Mouse (Mus musculus) heart, embryonic 15.5 days (tissue): ENCODE measurements around the gene Slc1a2. TPM values are rescaled to one million over a fixed set of nuclear protein-coding genes. Genes with fewer than 3 reads are reported as not detected.

Experiments
- ATAC-seq: fragments of 200-750 bp; cut with Nextera tagmentation; replicated peaks from 2 replicates; pipeline ENCODE4 v1.8.0; 2017; ENCODE audit warnings: low read depth, moderate TSS enrichment; ENCODE audit not compliant: insufficient number of reproducible peaks, insufficient read depth, low FRiP score
- H3K27ac ChIP-seq: fragments of 300-500 bp; sonication (generic); 2 replicates; pipeline ENCODE4 v1.5.1; 2015; ENCODE audit warnings: mild to moderate bottlenecking, inconsistent platforms
- H3K27me3 ChIP-seq: fragments of 300-500 bp; sonication (generic); 2 replicates; pipeline ENCODE4 v1.6.1; 2015; ENCODE audit warnings: inconsistent platforms
- H3K36me3 ChIP-seq: fragments of 300-500 bp; sonication (generic); 2 replicates; pipeline ENCODE4 v1.6.1; 2015; ENCODE audit warnings: mild to moderate bottlenecking, inconsistent platforms
- H3K4me1 ChIP-seq: fragments of 300-500 bp; sonication (generic); replicated peaks from 2 replicates; pipeline ENCODE4 v1.6.1; 2015; ENCODE audit warnings: inconsistent platforms
- H3K4me2 ChIP-seq: fragments of 300-500 bp; sonication (generic); 2 replicates; pipeline ENCODE4 v1.6.1; 2015; ENCODE audit warnings: inconsistent platforms, mild to moderate bottlenecking, moderate library complexity
- H3K4me3 ChIP-seq: fragments of 300-500 bp; sonication (generic); 2 replicates; pipeline ENCODE4 v1.5.1; 2015; ENCODE audit warnings: mild to moderate bottlenecking, inconsistent platforms
- H3K9ac ChIP-seq: fragments of 300-500 bp; sonication (generic); 2 replicates; pipeline ENCODE4 v1.6.1; 2015; ENCODE audit warnings: mild to moderate bottlenecking, inconsistent platforms
- H3K9me3 ChIP-seq: fragments of 300-500 bp; sonication (generic); replicated peaks from 2 replicates; pipeline ENCODE4 v1.6.1; 2016; ENCODE audit warnings: inconsistent platforms
- WGBS: fragments of 180-500 bp; shearing (Covaris S2); methylation state at CpG from one replicate; pipeline ENCODE4 v1.1.7; 2015; ENCODE audit warnings: mixed read lengths; 5-methylcytosine and 5-hydroxymethylcytosine counted together
- polyA plus RNA-seq: library from polyadenylated mRNA; unstranded; fragments of >200 nt; fragmentation: Nextera tagmentation; extraction: Ambion mirVana; gene quantifications from 2 replicates; pipeline ENCODE4 v1.2.1, GENCODE M21; 2015

The Slc1a2 gene
- polyA plus RNA-seq, 1 experiment from 2014 or later: 0.31 TPM

DNA sequence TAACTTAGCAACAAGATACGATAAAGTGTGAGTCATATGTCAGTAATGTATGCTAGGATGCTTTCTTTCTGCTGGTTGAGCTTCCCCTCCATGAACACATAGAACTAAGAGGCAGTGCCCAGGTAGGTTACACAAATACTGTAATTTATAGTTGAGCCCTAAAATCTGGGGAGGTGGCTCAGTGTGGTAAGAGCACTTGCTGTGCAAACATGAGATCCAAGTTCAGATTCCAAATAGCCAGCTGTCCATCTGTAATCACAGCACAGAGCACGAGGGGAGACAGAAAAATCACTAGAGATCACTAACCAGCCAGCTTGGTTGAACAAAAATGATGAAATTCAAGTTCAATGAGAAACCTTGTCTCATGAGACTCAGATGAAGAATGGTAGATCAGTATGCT is 63.4 kb downstream of the Slc1a2 start:
- H3K9me3 ChIP-seq: no peaks in the 10 kb centered on the region
- H3K27me3 ChIP-seq: no peaks in the 10 kb centered on the region
- H3K4me2 ChIP-seq: no peak overlapping the region
- H3K36me3 ChIP-seq: no peaks in the 10 kb centered on the region
- H3K4me3 ChIP-seq: no peak overlapping the region
- no peak overlapping the region for H3K9ac ChIP-seq
- ATAC-seq: no peak
- whole genome bisulfite sequencing: 44% methylated on average over 2 of the region's 2 CpGs
- no peak overlapping the region for H3K27ac ChIP-seq
- H3K4me1 ChIP-seq: peaks cover 14% of the 10 kb centered on the region

DNA sequence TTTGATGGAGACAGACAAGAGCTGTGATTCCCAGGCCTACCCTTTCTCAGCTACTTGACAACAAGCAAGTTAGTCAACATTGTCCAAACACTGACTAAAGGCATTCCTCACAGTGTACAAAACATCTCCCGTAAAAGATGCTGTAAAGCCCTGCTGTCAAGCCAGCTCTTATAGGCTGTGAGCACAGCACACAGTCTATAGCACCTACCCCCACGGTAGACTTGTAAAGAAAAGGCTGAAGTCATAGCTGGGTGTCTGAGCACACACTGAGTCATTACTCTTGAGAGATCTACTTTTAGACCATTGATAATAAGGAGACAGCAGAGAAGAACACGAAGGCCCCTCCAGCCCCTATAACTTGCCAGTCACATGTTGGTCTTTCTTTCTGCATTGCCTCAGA is 66.6 kb downstream of the Slc1a2 start:
- 44% methylated on average over 3 of the region's 3 CpGs for WGBS
- H3K9ac ChIP-seq: no peak overlapping the region
- peaks cover 14% of the 10 kb centered on the region for H3K4me1 ChIP-seq
- no peak for ATAC-seq
- H3K9me3 ChIP-seq: no peaks in the 10 kb centered on the region
- H3K4me3 ChIP-seq: no peak overlapping the region
- no peaks in the 10 kb centered on the region for H3K27me3 ChIP-seq
- H3K36me3 ChIP-seq: no peaks in the 10 kb centered on the region
- H3K27ac ChIP-seq: no peak overlapping the region
- no peak overlapping the region for H3K4me2 ChIP-seq

DNA sequence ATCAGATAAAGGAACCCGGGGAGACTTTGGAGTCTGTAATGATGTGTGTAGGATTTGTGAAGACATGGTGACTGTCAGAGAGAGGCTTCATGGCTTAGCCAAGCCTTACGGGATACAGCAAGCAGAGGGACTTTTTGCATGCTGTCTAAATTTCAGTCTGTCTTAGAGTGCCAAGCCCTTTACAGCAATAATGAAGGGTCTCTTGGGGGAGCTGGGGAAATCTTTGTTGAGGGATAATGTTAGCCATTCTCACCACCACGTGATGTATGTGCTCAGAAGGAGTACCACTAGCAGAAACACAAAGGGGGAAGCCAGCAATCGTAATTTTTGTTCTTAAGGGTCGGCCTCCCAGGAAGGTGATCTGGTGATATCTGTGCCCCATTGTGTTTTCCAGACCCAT is 71.9 kb downstream of the Slc1a2 start:
- WGBS: 72% methylated on average over 5 of the region's 5 CpGs
- Histone ChIP-seq H3K27ac (no peak overlapping the region), H3K4me3 (no peak overlapping the region), H3K4me2 (no peak overlapping the region), H3K9ac (no peak overlapping the region), H3K27me3 (no peaks in the 10 kb centered on the region), H3K4me1 (no peaks in the 10 kb centered on the region; the same call in 1 of the 2 replicates), H3K36me3 (no peaks in the 10 kb centered on the region), H3K9me3 (no peaks in the 10 kb centered on the region)
- no peak for ATAC-seq

DNA sequence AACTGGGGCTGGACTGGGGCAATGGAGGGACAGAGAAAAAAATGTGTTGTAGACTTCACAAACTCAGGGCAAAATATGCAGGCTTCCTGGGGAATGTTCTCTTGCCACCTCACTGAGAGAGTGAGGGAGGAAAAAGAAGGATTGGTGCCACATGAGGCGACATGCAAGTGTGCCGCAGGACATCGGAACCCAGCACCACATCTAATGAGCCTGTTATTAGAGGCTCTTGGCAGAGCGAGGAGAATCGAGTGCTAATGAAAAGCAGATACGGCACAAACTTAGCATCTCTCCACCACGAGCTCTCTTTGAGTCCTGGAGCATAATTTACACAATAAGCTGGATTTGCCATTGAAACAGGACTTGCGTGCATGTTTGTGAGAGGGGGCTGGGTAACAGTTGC is 72.3 kb downstream of the Slc1a2 start:
- Histone ChIP-seq H3K4me3 (no peak overlapping the region), H3K9ac (no peak overlapping the region), H3K27me3 (no peaks in the 10 kb centered on the region), H3K36me3 (no peaks in the 10 kb centered on the region), H3K9me3 (no peaks in the 10 kb centered on the region), H3K4me1 (no peaks in the 10 kb centered on the region; the same call in 1 of the 2 replicates), H3K27ac (no peak overlapping the region), H3K4me2 (no peak overlapping the region)
- WGBS: 80% methylated on average over 8 of the region's 8 CpGs
- no peak for ATAC-seq

DNA sequence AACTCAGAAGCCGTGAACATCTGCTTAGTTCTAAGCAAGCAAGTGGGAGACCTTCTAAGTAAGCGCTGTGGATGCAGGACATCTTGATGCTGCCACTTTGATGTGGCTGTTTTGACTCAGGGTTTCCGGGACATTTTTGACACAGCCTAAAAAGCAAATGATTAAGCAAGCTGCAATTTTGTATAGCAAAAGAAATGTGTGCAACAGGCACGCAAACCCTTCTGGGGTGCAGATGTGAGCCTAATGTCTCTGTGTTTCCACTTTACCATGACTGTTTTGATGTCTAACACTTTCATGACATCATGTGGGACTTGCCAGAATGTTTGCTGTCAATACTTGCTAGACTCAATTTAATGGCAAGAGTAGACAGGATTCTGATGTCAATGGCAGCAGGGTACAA is 74.7 kb downstream of the Slc1a2 start:
- Histone ChIP-seq H3K36me3 (no peaks in the 10 kb centered on the region), H3K4me2 (no peak overlapping the region), H3K9me3 (no peaks in the 10 kb centered on the region), H3K9ac (no peak overlapping the region), H3K27ac (no peak overlapping the region), H3K4me1 (no peaks in the 10 kb centered on the region; the same call in 1 of the 2 replicates), H3K27me3 (no peaks in the 10 kb centered on the region), H3K4me3 (no peak overlapping the region)
- 77% methylated on average over 4 of the region's 4 CpGs for whole genome bisulfite sequencing
- no peak for ATAC-seq

DNA sequence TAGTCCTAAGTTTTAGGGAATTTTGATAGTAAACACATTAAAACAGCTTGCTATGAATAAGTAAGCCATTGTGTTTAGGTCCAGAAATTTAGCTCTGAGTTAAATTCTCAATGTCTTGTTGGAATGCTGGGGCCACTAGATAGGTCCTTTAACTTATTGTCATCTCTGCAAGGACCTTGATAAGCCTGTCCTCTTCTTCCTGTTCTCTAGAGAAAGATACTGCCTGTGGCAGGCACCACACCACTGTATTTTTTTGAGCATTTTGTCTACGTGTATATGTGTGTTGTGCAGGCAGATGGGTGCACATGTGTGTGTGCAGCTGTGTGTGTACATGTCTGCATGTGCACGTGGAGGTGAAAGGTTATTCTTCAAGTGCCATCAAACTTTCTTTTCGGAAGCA is 75.6 kb downstream of the Slc1a2 start:
- Histone ChIP-seq H3K4me1 (no peaks in the 10 kb centered on the region; the same call in 1 of the 2 replicates), H3K9ac (no peak overlapping the region), H3K9me3 (no peaks in the 10 kb centered on the region), H3K27me3 (no peaks in the 10 kb centered on the region), H3K4me2 (no peak overlapping the region), H3K27ac (no peak overlapping the region), H3K4me3 (no peak overlapping the region), H3K36me3 (no peaks in the 10 kb centered on the region)
- WGBS: 70% methylated on average over 3 of the region's 3 CpGs
- ATAC-seq: no peak

DNA sequence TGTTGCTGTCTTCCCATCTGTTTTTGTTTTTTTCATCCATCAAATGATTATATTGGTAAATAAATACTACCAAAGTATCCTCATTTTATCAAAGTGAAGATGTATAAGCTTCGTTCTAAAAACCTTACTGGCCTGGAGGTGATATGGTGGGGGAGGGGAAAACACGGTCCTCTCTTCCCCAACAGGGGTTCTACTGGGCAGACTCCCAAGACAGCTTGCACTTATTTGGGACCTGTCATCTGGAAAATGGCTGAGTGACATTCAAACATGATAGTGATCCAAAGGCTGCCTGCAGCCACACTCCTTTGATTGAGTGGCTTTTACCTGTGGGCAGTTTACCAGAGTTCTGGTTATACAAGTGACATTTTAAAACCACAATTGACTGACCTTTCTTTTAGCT is 76.6 kb downstream of the Slc1a2 start:
- H3K4me2 ChIP-seq: no peak overlapping the region
- H3K4me1 ChIP-seq: no peaks in the 10 kb centered on the region
- H3K27ac ChIP-seq: no peak overlapping the region
- ATAC-seq: no peak
- H3K4me3 ChIP-seq: no peak overlapping the region
- no peak overlapping the region for H3K9ac ChIP-seq
- H3K9me3 ChIP-seq: no peaks in the 10 kb centered on the region
- H3K27me3 ChIP-seq: no peaks in the 10 kb centered on the region
- 41% methylated on average over 2 of the region's 2 CpGs for WGBS
- H3K36me3 ChIP-seq: no peaks in the 10 kb centered on the region

DNA sequence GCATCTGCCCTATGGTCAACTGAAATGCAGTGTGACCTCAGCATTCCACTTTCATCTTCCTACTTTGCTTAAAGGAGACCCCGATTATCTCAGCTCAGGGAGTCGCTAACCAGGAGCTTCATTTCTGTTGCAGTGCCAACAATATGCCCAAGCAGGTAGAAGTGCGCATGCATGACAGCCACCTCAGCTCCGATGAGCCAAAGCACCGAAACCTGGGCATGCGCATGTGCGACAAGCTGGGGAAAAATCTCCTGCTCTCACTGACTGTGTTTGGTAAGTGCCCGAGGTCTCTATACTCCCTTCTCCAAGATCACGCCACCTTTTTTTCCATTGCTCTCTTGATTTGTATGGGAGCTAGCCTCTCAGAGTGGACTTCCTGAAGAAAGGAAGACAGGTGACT is 77.4 kb downstream of the Slc1a2 start:
- no peak overlapping the region for H3K4me3 ChIP-seq
- no peak overlapping the region for H3K9ac ChIP-seq

DNA sequence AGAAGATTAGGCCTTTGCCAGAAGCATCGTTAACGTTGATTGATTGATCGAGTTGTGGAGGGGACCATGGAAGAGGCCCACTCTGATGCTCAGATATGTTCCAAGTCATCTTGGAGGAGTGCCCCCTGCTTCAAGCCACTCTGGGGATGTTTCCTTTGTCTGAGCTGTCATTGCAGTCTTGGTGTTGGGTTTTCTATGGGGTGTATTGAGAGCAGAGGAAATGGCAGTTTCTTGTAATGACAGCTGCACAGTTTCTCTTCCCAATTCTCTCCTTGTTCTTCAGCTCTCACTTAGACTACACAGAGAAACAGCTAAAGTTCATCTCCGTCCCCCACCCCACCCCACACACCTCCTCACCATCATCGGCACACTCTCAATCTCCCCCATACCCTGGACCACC is 78.0 kb downstream of the Slc1a2 start:
- Histone ChIP-seq H3K27me3 (no peaks in the 10 kb centered on the region), H3K4me3 (no peak overlapping the region), H3K36me3 (no peaks in the 10 kb centered on the region), H3K9ac (no peak overlapping the region), H3K9me3 (no peaks in the 10 kb centered on the region), H3K4me1 (no peaks in the 10 kb centered on the region), H3K27ac (no peak overlapping the region), H3K4me2 (no peak overlapping the region)
- WGBS: 76% methylated on average over 5 of the region's 5 CpGs
- ATAC-seq: no peak

More for the DNA sequence above, 77.4 kb downstream of the Slc1a2 start:
- Histone ChIP-seq H3K27ac (no peak overlapping the region), H3K4me1 (no peaks in the 10 kb centered on the region), H3K36me3 (no peaks in the 10 kb centered on the region), H3K9me3 (no peaks in the 10 kb centered on the region), H3K4me2 (no peak overlapping the region), H3K27me3 (no peaks in the 10 kb centered on the region)
- ATAC-seq: no peak
- 90% methylated on average over 9 of the region's 9 CpGs for WGBS

DNA sequence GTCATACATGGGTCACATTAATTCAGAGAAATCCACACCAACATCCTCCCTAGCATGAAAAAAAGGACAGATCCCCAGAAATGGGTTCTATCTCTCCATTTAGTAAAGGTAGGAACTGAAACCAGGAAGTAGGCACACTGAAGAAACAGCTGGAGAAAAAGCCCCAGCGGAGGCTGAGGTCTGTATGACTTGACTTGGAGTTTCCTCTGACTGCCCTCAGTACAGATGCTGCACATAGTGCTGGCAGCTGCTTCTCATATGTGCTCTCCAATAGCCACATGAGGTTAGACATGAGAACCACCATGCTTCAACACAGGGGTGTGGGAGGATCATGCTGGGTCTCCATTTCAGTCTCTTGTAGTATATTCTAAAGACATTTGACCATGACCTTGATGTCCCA is 80.4 kb downstream of the Slc1a2 start:
- WGBS: 59% methylated on average over 1 of the region's 1 CpGs
- ATAC-seq: no peak
- H3K4me1 ChIP-seq: no peaks in the 10 kb centered on the region
- no peak overlapping the region for H3K4me3 ChIP-seq
- no peak overlapping the region for H3K9ac ChIP-seq
- H3K36me3 ChIP-seq: no peaks in the 10 kb centered on the region
- H3K4me2 ChIP-seq: no peak overlapping the region
- no peaks in the 10 kb centered on the region for H3K27me3 ChIP-seq
- H3K9me3 ChIP-seq: no peaks in the 10 kb centered on the region
- H3K27ac ChIP-seq: no peak overlapping the region

DNA sequence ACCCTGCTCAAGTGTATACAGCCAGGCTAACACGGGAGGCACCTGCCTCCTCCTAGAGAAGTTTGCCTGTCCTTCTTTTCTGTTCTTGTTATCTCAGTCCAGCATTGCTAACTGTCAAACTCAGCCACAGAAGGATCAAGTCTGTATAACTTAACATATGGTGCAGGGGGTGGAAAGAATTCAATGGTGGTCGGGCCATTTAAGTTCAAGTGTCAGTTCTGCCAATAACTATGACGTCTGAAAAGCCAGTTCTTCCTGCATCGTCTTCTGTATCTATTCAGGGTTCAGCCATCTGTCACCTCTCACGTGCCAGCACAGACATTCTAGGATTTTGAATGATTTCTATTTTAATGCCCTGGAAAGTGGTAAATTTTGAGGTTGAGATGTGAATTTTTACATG is 84.2 kb downstream of the Slc1a2 start:
- Histone ChIP-seq H3K27me3 (no peaks in the 10 kb centered on the region), H3K4me3 (no peak overlapping the region), H3K9ac (no peak overlapping the region), H3K36me3 (no peaks in the 10 kb centered on the region), H3K9me3 (no peaks in the 10 kb centered on the region), H3K4me1 (peaks cover 17% of the 10 kb centered on the region), H3K27ac (no peak overlapping the region), H3K4me2 (no peak overlapping the region)
- no peak for ATAC-seq
- WGBS: 68% methylated on average over 5 of the region's 5 CpGs

DNA sequence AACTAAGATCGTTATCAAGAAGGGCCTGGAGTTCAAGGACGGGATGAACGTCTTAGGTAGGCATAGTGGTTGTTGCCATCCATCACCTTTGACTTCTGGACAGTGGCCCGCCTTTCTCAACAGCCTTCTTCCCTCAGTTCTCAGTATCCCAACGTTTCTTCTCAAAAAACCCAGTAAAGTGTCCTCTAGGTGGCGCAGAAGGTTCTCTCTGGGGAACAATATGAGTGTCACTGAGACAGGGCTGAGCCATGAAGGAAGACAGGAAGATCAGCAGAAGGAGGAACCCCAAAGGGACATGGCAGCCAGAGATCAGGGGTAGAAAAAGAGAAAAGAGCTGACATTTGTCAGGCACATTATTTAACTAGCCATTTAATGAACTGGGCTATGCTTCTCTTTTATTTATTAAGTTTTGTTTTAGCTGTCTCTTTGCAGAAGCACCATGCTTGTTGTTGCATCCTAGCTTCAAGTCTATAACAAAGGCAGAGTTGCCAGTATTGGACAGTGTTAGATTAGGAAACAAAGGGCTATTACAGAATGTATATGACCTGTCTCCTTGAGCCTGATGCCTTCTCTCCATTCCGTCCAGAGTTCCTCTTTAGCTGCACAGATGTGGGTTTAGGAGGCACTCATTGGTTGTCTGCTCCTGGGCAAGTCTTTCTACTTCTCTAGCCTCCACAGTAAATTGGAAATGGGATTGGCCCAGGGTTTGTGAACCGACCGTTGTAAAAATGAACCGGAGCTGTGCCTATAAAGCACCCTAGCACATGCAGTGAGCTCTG is 85.6 kb downstream of the Slc1a2 start:
- H3K4me1 ChIP-seq: peaks cover 17% of the 10 kb centered on the region
- ATAC-seq: no peak

More for the DNA sequence above, 85.6 kb downstream of the Slc1a2 start:
- Histone ChIP-seq H3K9me3 (no peaks in the 10 kb centered on the region), H3K9ac (no peak overlapping the region), H3K27ac (no peak overlapping the region), H3K4me2 (no peak overlapping the region), H3K27me3 (no peaks in the 10 kb centered on the region), H3K36me3 (no peaks in the 10 kb centered on the region), H3K4me3 (no peak overlapping the region)
- WGBS: 55% methylated on average over 10 of the region's 10 CpGs
